Mouse (Mus musculus): ENCODE measurements around the gene 9230104L09Rik.

GRCm38 (mm10) chr2:148890021-148890851 lies 25.4 kb upstream of the 9230104L09Rik start:
- TF ChIP-seq CTCF (IDR thresholded peaks at IDR 0.05) (no peak), EP300 (IDR thresholded peaks at IDR 0.05) (no peak)
